Mouse (Mus musculus): ENCODE data around the gene Ms4a4d.
"Not testable (repeated sequence)": the region's sequence is repeated elsewhere in the genome, so short reads cannot be mapped to it uniquely, and the experiment has no call there.

Ms4a4d gene

DNA sequence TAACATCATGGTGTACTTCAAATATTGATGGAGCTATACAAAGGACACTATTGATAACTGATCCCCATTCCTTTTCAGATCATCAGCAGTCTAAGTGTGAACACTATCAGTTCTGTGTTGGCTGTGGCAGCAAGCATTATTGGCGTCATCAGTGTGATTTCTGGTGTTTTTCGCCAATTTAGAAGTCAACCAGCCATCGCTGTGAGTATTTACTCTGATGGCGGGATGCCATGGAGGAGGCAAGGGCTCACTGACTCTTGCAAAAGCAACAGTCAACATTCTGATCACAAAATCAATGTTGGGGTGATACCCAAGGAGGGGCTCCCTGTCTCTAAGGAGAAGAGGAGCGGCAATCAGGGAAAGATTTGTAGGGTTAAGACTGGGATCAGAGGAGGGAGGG is 18.1 kb downstream of the Ms4a4d start:
- in situ Hi-C loops (cut with MboI, MseI): no loop called here

DNA sequence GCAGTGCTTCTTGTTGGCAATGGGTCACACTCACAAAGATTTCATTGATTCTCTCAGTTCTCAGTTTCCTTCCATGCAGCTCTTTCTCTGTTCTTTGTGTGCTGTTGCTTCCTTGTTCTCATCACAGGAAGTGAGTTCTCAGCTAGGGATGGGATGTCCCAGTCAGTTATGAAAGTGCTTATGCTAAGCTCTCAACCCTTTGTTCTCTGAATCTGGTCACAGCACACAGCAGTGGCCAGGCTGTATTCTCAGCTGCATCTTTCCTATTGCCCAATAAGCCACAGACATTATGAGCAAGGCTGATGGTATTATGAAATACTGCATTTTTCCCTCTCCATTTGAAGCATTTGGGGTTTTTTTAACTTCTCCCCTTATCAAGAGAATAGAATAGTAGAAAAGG is 23.0 kb downstream of the Ms4a4d start:
- in situ Hi-C loops (cut with MboI, MseI): not testable (repeated sequence)

DNA sequence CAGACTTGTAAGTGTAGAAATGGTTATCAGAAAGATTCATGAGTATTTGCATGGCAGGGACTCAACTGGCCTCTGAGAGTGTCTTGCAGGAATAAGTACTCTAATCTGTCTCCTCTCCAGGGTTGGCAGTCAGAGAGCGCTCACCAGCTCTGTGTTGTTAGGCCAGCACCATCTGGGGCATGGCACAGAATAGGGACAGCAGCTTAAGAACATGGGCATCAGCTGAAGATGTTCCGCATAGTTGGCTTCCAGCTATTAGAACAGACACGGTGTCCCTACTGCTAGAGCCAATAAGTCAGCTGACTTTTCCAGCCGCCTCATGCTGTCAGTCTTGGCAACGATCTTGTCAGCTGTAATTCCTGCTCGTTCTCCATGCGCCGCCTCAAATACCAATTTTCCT is 38.4 kb downstream of the Ms4a4d start:
- in situ Hi-C loops (cut with MboI, MseI): loop anchor here in 1 of 2 experiments (5.0 kb wide), 1 partner anchor 443 kb away; the partner anchor contains the start of gene 1700017D01Rik

DNA sequence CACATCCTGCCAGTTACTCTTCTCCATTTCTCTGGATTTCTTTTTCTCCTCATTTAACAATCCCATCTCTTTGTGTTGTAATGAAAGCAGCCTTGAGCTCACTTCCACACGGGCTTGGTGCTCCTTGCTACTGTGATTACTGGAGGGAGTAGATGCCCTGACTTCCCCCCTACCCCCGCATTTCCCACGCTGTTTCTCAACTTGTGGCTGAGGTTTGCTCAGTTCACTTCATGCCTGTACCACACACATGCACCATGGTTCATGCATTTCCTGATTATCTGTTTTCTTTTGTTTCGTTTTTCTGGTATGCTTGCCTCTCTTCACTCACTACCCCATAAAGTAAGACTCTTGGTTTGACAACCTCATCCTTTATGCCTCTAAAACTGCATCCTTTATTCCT is 52.6 kb downstream of the Ms4a4d start:
- in situ Hi-C loops (cut with MboI, MseI): no loop called here

DNA sequence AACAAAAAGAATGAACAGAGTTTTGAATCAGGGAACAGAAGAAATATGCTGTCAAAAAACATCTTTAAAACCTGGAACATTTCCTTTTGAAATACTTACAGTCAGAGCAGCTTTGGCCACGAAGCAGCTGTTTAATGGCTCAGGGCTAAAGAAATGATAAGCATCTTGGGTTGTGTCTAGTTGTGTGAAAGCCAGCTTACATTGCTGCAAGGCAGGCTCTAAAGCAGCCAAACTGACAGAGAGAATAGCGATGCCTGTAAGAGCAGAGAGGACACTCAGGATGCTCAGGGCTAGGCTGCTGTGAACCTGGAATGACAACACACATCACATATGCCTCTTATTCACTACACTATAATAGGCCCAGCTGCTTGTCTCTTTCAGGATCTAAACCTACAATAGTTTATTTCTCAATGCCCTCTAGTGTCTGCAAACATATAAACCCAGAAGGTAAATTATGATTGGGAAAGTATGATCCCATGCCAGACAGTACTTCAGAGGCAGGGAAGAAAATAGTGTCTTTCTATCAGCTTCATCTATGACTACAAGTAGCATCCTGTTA is 53.4 kb downstream of the Ms4a4d start:
- in situ Hi-C loops (cut with MboI, MseI): no loop called here

DNA sequence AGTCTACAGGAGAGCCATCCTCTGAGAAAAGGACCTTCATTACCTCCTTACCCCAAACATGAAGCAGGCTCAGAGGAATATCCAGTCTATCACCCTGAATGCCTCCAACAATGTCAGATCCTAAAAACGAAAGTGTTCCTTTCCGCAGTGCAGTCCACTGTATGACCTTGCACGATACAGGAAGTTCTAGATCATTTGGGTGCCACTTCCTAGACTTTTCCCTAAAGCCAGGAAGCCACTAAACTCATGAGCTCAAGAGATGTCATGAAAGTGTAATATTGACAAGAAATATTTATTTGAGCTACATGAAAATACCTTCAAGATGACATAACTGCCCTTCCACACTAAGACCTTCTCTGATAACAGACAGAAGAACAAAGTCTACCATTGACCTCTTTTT is 64.7 kb downstream of the Ms4a4d start:
- in situ Hi-C loops (cut with MboI, MseI): loop anchor here (5.0 to 25.0 kb wide), 4 partner anchors 79 to 557 kb away; partner anchors contain the start of gene Ms4a13 (in 1 of the 2)

DNA sequence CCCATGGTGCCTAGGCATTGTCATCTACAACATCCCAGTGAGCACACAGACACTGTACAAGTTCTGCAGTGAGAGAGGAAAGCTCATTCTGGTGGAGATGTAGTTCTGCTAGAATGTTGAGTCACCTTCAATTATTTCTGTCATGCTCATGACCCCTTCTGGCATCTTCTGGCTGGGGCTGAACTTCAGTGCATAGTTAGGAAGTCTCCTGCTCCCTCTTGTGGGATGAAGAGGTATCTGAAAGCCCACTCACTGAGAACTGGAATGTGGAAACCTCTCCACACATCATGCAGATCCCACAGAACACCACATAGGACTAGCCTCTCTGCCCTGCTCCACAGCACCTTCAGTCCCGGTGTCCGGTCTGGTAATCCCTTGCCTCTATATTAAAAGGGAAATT is 65.4 kb downstream of the Ms4a4d start:
- in situ Hi-C loops (cut with MboI, MseI): loop anchor here (5.0 to 25.0 kb wide), 4 partner anchors 80 to 557 kb away; partner anchors contain the start of gene Ms4a13 (in 1 of the 2)

DNA sequence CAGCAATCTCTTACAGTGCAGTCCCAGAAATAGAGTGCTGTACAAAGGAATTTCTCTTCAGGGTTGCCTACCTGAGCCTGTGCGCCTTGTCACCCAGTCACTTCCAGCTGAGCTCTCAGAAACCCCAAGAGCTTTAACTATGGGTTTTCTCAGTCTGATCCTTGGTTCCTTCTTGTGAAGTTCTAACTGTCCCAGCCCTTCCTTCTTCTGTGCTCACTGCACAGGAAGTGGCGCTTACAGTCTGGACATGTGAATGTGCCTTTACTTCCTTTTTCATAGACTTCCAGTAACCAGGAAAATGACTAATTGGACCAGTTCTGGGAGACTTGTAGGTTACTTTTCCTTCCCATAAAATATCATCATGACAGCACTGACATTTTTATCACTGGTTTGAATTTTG is 68.0 kb downstream of the Ms4a4d start, which contains the start of gene Ms4a6d:
Gene Ms4a6d, minus strand, starts transcription at position 247 of the 400 bp plus-strand sequence.
- in situ Hi-C loops (cut with MboI, MseI): loop anchor here (5.0 to 25.0 kb wide), 7 partner anchors 82 to 560 kb away; partner anchors contain the start of genes Gm8369 (in 1 of the 2) and Ms4a13 (in 1 of the 2)
